Mouse (Mus musculus): ENCODE data around the gene Psmb2.

DNA sequence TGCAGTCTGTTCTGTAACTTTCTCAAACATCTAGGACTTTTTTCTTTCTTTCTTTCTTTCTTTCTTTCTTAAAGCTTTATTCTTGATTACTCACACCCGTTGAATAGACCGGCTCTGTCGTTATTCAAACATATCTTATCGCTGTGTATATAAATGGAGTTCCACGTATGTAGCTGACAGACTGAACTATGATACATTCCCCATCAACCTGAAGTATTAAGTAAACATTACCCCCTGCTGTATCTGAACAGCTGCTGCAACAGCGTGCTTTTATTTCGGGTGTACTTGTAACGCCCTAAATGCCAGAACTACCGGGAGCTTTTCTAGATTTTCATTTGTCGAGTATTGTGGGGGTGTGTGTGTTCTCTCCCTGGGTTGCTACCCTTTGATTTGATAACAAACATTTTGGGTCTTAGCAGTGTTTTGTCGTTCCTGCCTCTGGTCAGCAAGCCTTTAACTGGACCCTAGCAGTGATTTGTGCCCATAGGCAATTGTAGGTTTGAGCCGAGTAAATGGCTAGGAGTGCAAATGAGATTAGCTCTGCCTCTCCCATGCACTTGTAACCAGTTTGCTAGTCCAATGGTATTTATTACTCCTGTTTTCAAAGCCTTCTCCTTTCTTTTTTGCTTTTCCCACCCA is 77.4 kb downstream of the Psmb2 start:
- TF ChIP-seq CTCF (IDR thresholded peaks at IDR 0.05; ENCODE audit: extremely low read depth, insufficient read length, insufficient replicate concordance, low read depth, low read length) = no peak
- TF ChIP-seq POLR2A (IDR thresholded peaks at IDR 0.05; ENCODE audit: low read depth, low read length) = no peak

Measured in small intestine, adult 2 months (tissue).